Comparison of ENCODE assay signal across 29 mouse cellular contexts in genomic region chr4:130294513-130294912, GRCm38 (mm10). TPM values are rescaled to one million over a fixed set of nuclear protein-coding genes. Genes with fewer than 3 reads are reported as not detected.
DNase-seq lines count a peak whose midpoint lies in the region; ATAC-seq and TF ChIP-seq lines count a peak whose summit lies in the region.
"Had no signal": no experiment of that assay in that cellular context is flagged by ENCODE, and none has a peak within 500 bp of the region (broad histone marks: within the 10 kb centered on the region; RNA-seq: fewer than 3 reads in every experiment).

No protein-coding gene starts in this region.

- peak overlapping the region; percentile 51 for H3K4me3 ChIP-seq in liver, embryonic 16.5 days (ENCODE audit: low read depth, low read length)
- H3K4me3 ChIP-seq in lung, postnatal 0 days (ENCODE audit: low read depth, low read length): no peak overlapping the region
- H3K4me3 ChIP-seq: forebrain, embryonic 12.5 days; gastrocnemius, adult 2 months; heart, embryonic 15.5 days; layer of hippocampus, adult 2 months; megakaryocyte, embryonic 14.5 days had no signal

- intact Hi-C loops in heart, postnatal 36 days (cut with DNase I): no loop called here

- peak; percentile 60 for ATAC-seq in erythroid progenitor cell, adult 5-6 weeks (replicated peaks; ENCODE audit: low FRiP score, poor library complexity, severe bottlenecking)
- ATAC-seq in liver, embryonic 16.5 days (ENCODE audit: low read depth): peak; percentile 59
- ATAC-seq in lung, postnatal 0 days: no peak
- ATAC-seq: hindbrain, postnatal 0 days; midbrain, embryonic 16.5 days had no signal

- TF ChIP-seq EP300 in lung, postnatal 0 days (IDR thresholded peaks at IDR 0.05): no peak

- peak overlapping the region; percentile 96 for H3K27ac ChIP-seq in liver, embryonic 16.5 days (ENCODE audit: low read length)
- H3K27ac ChIP-seq in lung, postnatal 0 days (ENCODE audit: low read length): no peak overlapping the region
- H3K27ac ChIP-seq: forebrain, embryonic 12.5 days; gastrocnemius, adult 2 months; heart, embryonic 15.5 days; hindbrain, postnatal 0 days; layer of hippocampus, adult 2 months had no signal

- no peaks in the 10 kb centered on the region for H3K9me3 ChIP-seq in liver, embryonic 16.5 days (replicated peaks; ENCODE audit: control insufficient read depth, low read length)
- no peaks in the 10 kb centered on the region for H3K9me3 ChIP-seq in lung, postnatal 0 days (ENCODE audit: low read length)
- H3K9me3 ChIP-seq: forebrain, embryonic 12.5 days; heart, embryonic 15.5 days; megakaryocyte, embryonic 14.5 days had no signal

- no peak for TF ChIP-seq CTCF in lung, postnatal 0 days (IDR thresholded peaks at IDR 0.05)

- DNase-seq in spleen, adult 12 weeks (ENCODE audit: low spot score): peak; percentile 51
- no peak for DNase-seq in spleen, adult 18-20 months
- no peak for DNase-seq in heart, postnatal 36 days
- DNase-seq in lung, postnatal 0 days (ENCODE audit: low spot score): no peak
- DNase-seq in adrenal gland, adult (ENCODE audit: inconsistent age in 2 of 2, low spot score in 1 of 2): no peak
- DNase-seq: adrenal gland, postnatal 36 days; cerebellum, adult 9-10 months; gastrocnemius, adult 2 months; heart, adult 11 months; kidney, adult 2 months; kidney, postnatal 10 days; layer of hippocampus, postnatal 36 days; lung, postnatal 10 days; right cerebral cortex, postnatal 14 days; thymus, postnatal 36 days had no signal

- H3K9ac ChIP-seq in liver, embryonic 16.5 days (ENCODE audit: low read depth, low read length): peak overlapping the region; percentile 40
- no peak overlapping the region for H3K9ac ChIP-seq in lung, postnatal 0 days (replicated peaks; ENCODE audit: low read depth)
- H3K9ac ChIP-seq: forebrain, embryonic 12.5 days; heart, embryonic 15.5 days had no signal

- H3K36me3 ChIP-seq in liver, embryonic 16.5 days (ENCODE audit: control insufficient read depth, insufficient read depth): no peaks in the 10 kb centered on the region
- H3K36me3 ChIP-seq in lung, postnatal 0 days (ENCODE audit: insufficient read depth, low read length): no peaks in the 10 kb centered on the region
- H3K36me3 ChIP-seq: forebrain, embryonic 12.5 days; heart, embryonic 15.5 days had no signal

- 40% methylated on average over 8 of the region's 8 CpGs for WGBS in liver, embryonic 16.5 days (ENCODE audit: insufficient replicate concordance)
- WGBS in lung, postnatal 0 days: 73% methylated on average over 8 of the region's 8 CpGs

- peak overlapping the region; percentile 60 for H3K4me2 ChIP-seq in liver, embryonic 16.5 days (ENCODE audit: low read depth, low read length)
- no peak overlapping the region for H3K4me2 ChIP-seq in lung, postnatal 0 days (replicated peaks; ENCODE audit: low read depth, low read length)
- H3K4me2 ChIP-seq: forebrain, embryonic 12.5 days had no signal

- H3K4me1 ChIP-seq in liver, embryonic 16.5 days (ENCODE audit: control insufficient read depth, low read depth, low read length): peaks cover 47% of the 10 kb centered on the region
- peaks cover 3% of the 10 kb centered on the region; the same call in 1 of the 2 replicates for H3K4me1 ChIP-seq in lung, postnatal 0 days (ENCODE audit: insufficient read depth, low read depth, low read length)

- H3K27me3 ChIP-seq in liver, embryonic 16.5 days (ENCODE audit: control insufficient read depth, insufficient read depth, low read depth, low read length): peaks cover 4% of the 10 kb centered on the region; the same call in 1 of the 2 replicates
- H3K27me3 ChIP-seq in lung, postnatal 0 days (replicated peaks; ENCODE audit: insufficient read depth, low read length): no peaks in the 10 kb centered on the region
- H3K27me3 ChIP-seq: forebrain, embryonic 12.5 days had no signal

RNA-seq across cellular contexts. Expression of gene Fabp3, which starts 13.9 kb away (rescaled TPM):
- not detected in 2 replicates for total RNA-seq in erythroid progenitor cell, adult 5-6 weeks (2015; ENCODE audit: low replicate concordance)
- total RNA-seq in erythroid progenitor cell, adult 5-6 weeks (2017; ENCODE audit: low replicate concordance): not detected in 2 replicates
- 3.0 and 5.4 TPM in 2 replicates for polyA plus RNA-seq in liver, embryonic 16.5 days (2015; fragmentation: Nextera tagmentation; extraction: Ambion mirVana)
- total RNA-seq in heart, postnatal 36 days (2021): 1,000 to 10,000 TPM; 6,013 to 6,518 TPM
- polyA plus RNA-seq in lung, postnatal 0 days (2015; fragmentation: Nextera tagmentation; extraction: Ambion mirVana): 88.3 and 112 TPM in 2 replicates
- total RNA-seq: CH12.LX; common myeloid progenitor, adult 5-6 weeks; hematopoietic stem cell, adult 5-6 weeks; neutrophil, adult 5-6 weeks had no signal

RNA-seq across cellular contexts. Expression of gene Gm10570, which starts 14.0 kb away (rescaled TPM):
- not detected in 2 replicates for total RNA-seq in erythroid progenitor cell, adult 5-6 weeks (2015; ENCODE audit: low replicate concordance)
- not detected in 2 replicates for total RNA-seq in erythroid progenitor cell, adult 5-6 weeks (2017; ENCODE audit: low replicate concordance)
- polyA plus RNA-seq in liver, embryonic 16.5 days (2015; fragmentation: Nextera tagmentation; extraction: Ambion mirVana): not detected in 2 replicates
- under 1 TPM; 0.57 to 0.89 TPM for total RNA-seq in heart, postnatal 36 days (2021)
- 0.25 and 0.50 TPM in 2 replicates for polyA plus RNA-seq in lung, postnatal 0 days (2015; fragmentation: Nextera tagmentation; extraction: Ambion mirVana)
- total RNA-seq: adrenal gland, postnatal 36 days; CH12.LX; common myeloid progenitor, adult 5-6 weeks; hematopoietic stem cell, adult 5-6 weeks; neutrophil, adult 5-6 weeks had no signal
- polyA plus RNA-seq: embryonic facial prominence, embryonic 14.5 days; forebrain, embryonic 12.5 days; testis, adult 2 months had no signal

RNA-seq across cellular contexts. Expression of gene Serinc2, which starts 15.5 kb away (rescaled TPM):
- total RNA-seq in erythroid progenitor cell, adult 5-6 weeks (2015; ENCODE audit: low replicate concordance): not detected in 2 replicates
- not detected in 2 replicates for total RNA-seq in erythroid progenitor cell, adult 5-6 weeks (2017; ENCODE audit: low replicate concordance)
- 0.76 and 1.3 TPM in 2 replicates for polyA plus RNA-seq in liver, embryonic 16.5 days (2015; fragmentation: Nextera tagmentation; extraction: Ambion mirVana)
- 1 to 10 TPM; 2.1 to 2.5 TPM for total RNA-seq in heart, postnatal 36 days (2021)
- polyA plus RNA-seq in lung, postnatal 0 days (2015; fragmentation: Nextera tagmentation; extraction: Ambion mirVana): 24.7 and 26.6 TPM in 2 replicates
- total RNA-seq: common myeloid progenitor, adult 5-6 weeks; hematopoietic stem cell, adult 5-6 weeks; neutrophil, adult 5-6 weeks had no signal

Comparison
In these comparisons a context has a peak if more than half of its experiments do, and no peak if none do; other contexts are left out.
1. RNA of gene Fabp3, which starts 13.9 kb away (total RNA-seq): 6,013 to 6,518 TPM in heart, postnatal 36 days; not detected in erythroid progenitor cell, adult 5-6 weeks; every median in the first group is over 1,000 times any median in the second.